Mouse (Mus musculus): ENCODE results near the gene Pard3b. TPM values are rescaled to one million over a fixed set of nuclear protein-coding genes. Genes with fewer than 3 reads are reported as not detected.

Gene Pard3b
- polyA plus RNA-seq, 1 experiment = 3.4 TPM

GRCm38 (mm10) chr1:62650491-62650890 is 1011.9 kb downstream of the Pard3b start:
- Histone ChIP-seq H3K27me3 (replicated peaks; ENCODE audit: control insufficient read depth, insufficient read depth, low read length) (no peaks in the 10 kb centered on the region; the same call in 1 of the 2 replicates), H3K27ac (ENCODE audit: insufficient read depth, low read depth, low read length) (no peak overlapping the region), H3K4me3 (ENCODE audit: insufficient read depth, low read depth, low read length) (no peak overlapping the region), H3K4me1 (ENCODE audit: control insufficient read depth, insufficient read depth, low read length) (no peaks in the 10 kb centered on the region), H3K36me3 (ENCODE audit: control insufficient read depth, insufficient read depth, low read length) (no peaks in the 10 kb centered on the region)
- WGBS = 72% methylated on average over 5 of the region's 5 CpGs
- DNase-seq = no peak
- TF ChIP-seq POLR2A (IDR thresholded peaks at IDR 0.05; ENCODE audit: low read depth, low read length) = no peak

GRCm38 (mm10) chr1:62654436-62654835 is 1015.8 kb downstream of the Pard3b start:
- H3K4me1 ChIP-seq (ENCODE audit: control insufficient read depth, insufficient read depth, low read length) = no peaks in the 10 kb centered on the region
- no peaks in the 10 kb centered on the region; the same call in 1 of the 2 replicates for H3K27me3 ChIP-seq (replicated peaks; ENCODE audit: control insufficient read depth, insufficient read depth, low read length)
- WGBS = 83% methylated on average over 6 of the region's 6 CpGs
- H3K27ac ChIP-seq (ENCODE audit: insufficient read depth, low read depth, low read length) = no peak overlapping the region
- no peak for TF ChIP-seq POLR2A (IDR thresholded peaks at IDR 0.05; ENCODE audit: low read depth, low read length)
- TF ChIP-seq CTCF (conservative IDR thresholded peaks at IDR 0.05; ENCODE audit: insufficient read depth, insufficient read length, low read depth, low read length) = no peak
- DNase-seq = no peak
- no peaks in the 10 kb centered on the region for H3K36me3 ChIP-seq (ENCODE audit: control insufficient read depth, insufficient read depth, low read length)
- no peak overlapping the region for H3K4me3 ChIP-seq (ENCODE audit: insufficient read depth, low read depth, low read length)

GRCm38 (mm10) chr1:62664960-62665645 is 1026.5 kb downstream of the Pard3b start:
- no peaks in the 10 kb centered on the region for H3K4me1 ChIP-seq (ENCODE audit: control insufficient read depth, insufficient read depth, low read length)
- WGBS = 50% methylated on average over 8 of the region's 8 CpGs

GRCm38 (mm10) chr1:62665771-62666730 is 1027.4 kb downstream of the Pard3b start:
- DNase-seq = no peak
- no peak overlapping the region for H3K4me3 ChIP-seq (ENCODE audit: insufficient read depth, low read depth, low read length)
- 74% methylated on average over 5 of the region's 5 CpGs for WGBS
- TF ChIP-seq POLR2A (IDR thresholded peaks at IDR 0.05; ENCODE audit: low read depth, low read length) = no peak
- TF ChIP-seq CTCF (conservative IDR thresholded peaks at IDR 0.05; ENCODE audit: insufficient read depth, insufficient read length, low read depth, low read length) = no peak
- H3K27ac ChIP-seq (ENCODE audit: insufficient read depth, low read depth, low read length) = no peak overlapping the region
- H3K4me1 ChIP-seq (ENCODE audit: control insufficient read depth, insufficient read depth, low read length) = no peaks in the 10 kb centered on the region
- no peaks in the 10 kb centered on the region for H3K36me3 ChIP-seq (ENCODE audit: control insufficient read depth, insufficient read depth, low read length)
- H3K27me3 ChIP-seq (replicated peaks; ENCODE audit: control insufficient read depth, insufficient read depth, low read length) = no peaks in the 10 kb centered on the region

More at GRCm38 (mm10) chr1:62664960-62665645, 1026.5 kb downstream of the Pard3b start:
- Histone ChIP-seq H3K36me3 (ENCODE audit: control insufficient read depth, insufficient read depth, low read length) (no peaks in the 10 kb centered on the region), H3K4me3 (ENCODE audit: insufficient read depth, low read depth, low read length) (no peak overlapping the region), H3K27me3 (replicated peaks; ENCODE audit: control insufficient read depth, insufficient read depth, low read length) (no peaks in the 10 kb centered on the region), H3K27ac (ENCODE audit: insufficient read depth, low read depth, low read length) (no peak overlapping the region)
- no peak for TF ChIP-seq CTCF (conservative IDR thresholded peaks at IDR 0.05; ENCODE audit: insufficient read depth, insufficient read length, low read depth, low read length)
- TF ChIP-seq POLR2A (IDR thresholded peaks at IDR 0.05; ENCODE audit: low read depth, low read length) = no peak
- DNase-seq = peak; percentile 71

DNA sequence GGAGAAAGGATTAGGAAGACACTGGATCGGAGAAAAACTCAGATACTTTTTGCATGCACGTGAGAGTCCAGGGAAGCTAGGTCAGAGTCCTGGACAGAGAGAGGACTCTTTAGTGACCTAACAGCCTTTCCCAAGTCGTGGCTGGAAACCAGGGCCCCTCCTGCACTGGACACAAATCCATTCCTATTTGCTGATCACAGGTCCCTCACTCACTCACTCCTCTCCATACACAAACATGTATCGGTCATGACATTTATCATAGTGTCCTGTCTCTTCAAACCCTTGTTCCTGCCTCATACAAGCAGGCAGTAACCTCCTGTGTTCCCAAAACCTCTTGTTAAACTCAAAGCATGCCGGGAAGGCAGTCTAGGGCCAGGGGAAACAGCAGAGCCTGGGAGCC is 1028.2 kb downstream of the Pard3b start:
- no peak for TF ChIP-seq CTCF (conservative IDR thresholded peaks at IDR 0.05; ENCODE audit: insufficient read depth, insufficient read length, low read depth, low read length)
- no peak for TF ChIP-seq POLR2A (IDR thresholded peaks at IDR 0.05; ENCODE audit: low read depth, low read length)
- DNase-seq = no peak
- no peak overlapping the region for H3K4me3 ChIP-seq (ENCODE audit: insufficient read depth, low read depth, low read length)
- H3K4me1 ChIP-seq (ENCODE audit: control insufficient read depth, insufficient read depth, low read length) = no peaks in the 10 kb centered on the region
- no peak overlapping the region for H3K27ac ChIP-seq (ENCODE audit: insufficient read depth, low read depth, low read length)
- no peaks in the 10 kb centered on the region for H3K27me3 ChIP-seq (replicated peaks; ENCODE audit: control insufficient read depth, insufficient read depth, low read length)
- 83% methylated on average over 5 of the region's 5 CpGs for WGBS
- H3K36me3 ChIP-seq (ENCODE audit: control insufficient read depth, insufficient read depth, low read length) = no peaks in the 10 kb centered on the region

DNA sequence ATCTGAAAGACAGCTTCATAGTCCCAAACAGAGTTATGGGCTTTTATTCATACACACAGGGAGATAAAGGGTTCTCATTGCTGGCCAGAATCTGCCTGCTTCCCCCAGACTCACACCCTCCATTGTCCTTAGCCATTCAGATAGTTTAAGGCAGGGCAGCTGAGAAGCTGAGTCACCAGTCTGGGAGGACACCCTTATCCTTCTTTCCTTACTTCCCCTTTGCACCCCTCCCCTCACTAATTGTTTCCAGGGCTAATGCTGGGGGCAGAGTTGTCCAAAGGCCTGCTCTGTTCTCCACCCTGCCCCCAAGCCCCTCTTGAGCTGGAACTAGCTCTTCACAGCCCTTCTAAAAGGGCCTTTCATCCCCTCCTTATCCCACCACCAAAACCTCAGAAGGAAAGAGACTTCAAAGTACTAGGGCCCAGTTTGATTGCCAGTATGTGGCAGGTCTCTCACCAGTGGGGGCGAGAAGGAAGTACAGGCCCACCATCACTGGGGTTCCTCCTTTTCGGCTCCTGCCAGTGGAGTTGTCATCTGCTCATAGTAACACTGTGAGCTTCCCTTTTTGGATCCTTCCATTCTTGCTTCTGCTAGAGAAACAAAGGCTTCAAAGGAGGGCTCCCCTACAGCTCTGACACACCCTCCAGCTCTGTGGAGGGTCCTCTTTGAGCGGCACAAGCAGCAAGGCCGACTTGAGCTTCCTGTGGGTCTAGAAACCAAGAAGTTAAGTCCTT is 1040.2 kb downstream of the Pard3b start:
- Histone ChIP-seq H3K27me3 (replicated peaks; ENCODE audit: control insufficient read depth, insufficient read depth, low read length) (no peaks in the 10 kb centered on the region), H3K4me1 (ENCODE audit: control insufficient read depth, insufficient read depth, low read length) (no peaks in the 10 kb centered on the region), H3K27ac (ENCODE audit: insufficient read depth, low read depth, low read length) (no peak overlapping the region), H3K36me3 (ENCODE audit: control insufficient read depth, insufficient read depth, low read length) (no peaks in the 10 kb centered on the region), H3K4me3 (ENCODE audit: insufficient read depth, low read depth, low read length) (no peak overlapping the region)
- TF ChIP-seq POLR2A (IDR thresholded peaks at IDR 0.05; ENCODE audit: low read depth, low read length) = no peak
- DNase-seq = no peak
- WGBS = 74% methylated on average over 4 of the region's 4 CpGs

Measured in kidney, adult 2 months (tissue).